Mouse (Mus musculus) liver, embryonic 14.5 days (tissue): ENCODE measurements at regions not wholly inside any gene's neighbourhood (a gene's known extent, or its start where the extent isn't known, plus 50 kb on each side); places are given as distances from the start of the nearest gene placed in this dataset.

ENCODE experiments used
- ATAC-seq: fragments of 200-750 bp; cut with Nextera tagmentation; 2 replicates; pipeline ENCODE4 v1.8.0; 2017; ENCODE audit warnings: moderate number of reproducible peaks, mild to moderate bottlenecking, moderate library complexity; ENCODE audit not compliant: insufficient read depth
- DNase-seq, 3 experiments: peaks; one replicate each; pipeline ENCODE4 v3.0.0-alpha.2; 2012 to 2013; ENCODE audit warnings: low read depth in 3 of 3, low spot score in 3 of 3
- H3K27ac ChIP-seq: fragments of 300-500 bp; sonication (generic); 2 replicates; pipeline ENCODE4 v1.5.1; 2014; ENCODE audit warnings: moderate library complexity, mild to moderate bottlenecking, control low read depth, inconsistent platforms
- H3K27me3 ChIP-seq: fragments of 300-500 bp; sonication (generic); 2 replicates; pipeline ENCODE4 v1.6.1; 2014; ENCODE audit warnings: mild to moderate bottlenecking, low read length, moderate library complexity; ENCODE audit not compliant: control insufficient read depth, insufficient read depth
- H3K36me3 ChIP-seq: fragments of 300-500 bp; sonication (generic); replicated peaks from 2 replicates; pipeline ENCODE4 v1.6.1; 2014; ENCODE audit warnings: low read depth; ENCODE audit not compliant: control insufficient read depth, insufficient read depth
- H3K4me1 ChIP-seq, 2 experiments: fragments of 200-500 bp in 1 of 2; fragments of 300-500 bp in 1 of 2; sonication (generic) in 1 of 2; replicated peaks; 2 replicates each; pipeline ENCODE4 v1.6.1; 2012 to 2014; ENCODE audit warnings: antibody characterized with exemption in 1 of 2, inconsistent platforms in 1 of 2, low read length in 1 of 2; ENCODE audit not compliant: control insufficient read depth in 2 of 2, insufficient read depth in 2 of 2
- H3K4me2 ChIP-seq: fragments of 300-500 bp; sonication (generic); 2 replicates; pipeline ENCODE4 v1.6.1; 2014; ENCODE audit warnings: low read depth, mild to moderate bottlenecking, control low read depth, moderate library complexity
- H3K4me3 ChIP-seq, 2 experiments: fragments of 200-500 bp in 1 of 2; fragments of 300-500 bp in 1 of 2; sonication (generic) in 1 of 2; 2 replicates each; pipeline ENCODE4 v1.5.1; 2012 to 2014; ENCODE audit warnings: low read depth in 2 of 2, low read length in 2 of 2, mild to moderate bottlenecking in 2 of 2, control low read depth in 1 of 2, inconsistent platforms in 1 of 2, moderate library complexity in 1 of 2; ENCODE audit not compliant: insufficient read depth in 1 of 2
- H3K9ac ChIP-seq: fragments of 300-500 bp; sonication (generic); replicated peaks from 2 replicates; pipeline ENCODE4 v1.6.1; 2014; ENCODE audit warnings: mild to moderate bottlenecking, control low read depth, moderate library complexity
- H3K9me3 ChIP-seq: fragments of 300-500 bp; sonication (generic); 2 replicates; pipeline ENCODE4 v1.6.1; 2016; ENCODE audit warnings: low read length, mixed read lengths; ENCODE audit not compliant: control insufficient read depth
- CTCF ChIP-seq: IDR thresholded peaks from 2 replicates; pipeline ENCODE4 v1.5.1; 2016; ENCODE audit warnings: antibody characterized with exemption, low read depth, control low read depth
- EP300 ChIP-seq: IDR thresholded peaks from 2 replicates; pipeline ENCODE4 v1.6.1; 2016; ENCODE audit warnings: antibody characterized with exemption, low read depth
- WGBS: fragments of 180-500 bp; shearing (Covaris S2); extraction: QIAGEN DNeasy Blood & Tissue Kit; methylation state at CpG from one replicate; pipeline ENCODE4 v1.1.7; 2014; ENCODE audit not compliant: insufficient replicate concordance; 5-methylcytosine and 5-hydroxymethylcytosine counted together

GRCm38 (mm10) chr15:87169136-87169535 is 375.0 kb upstream of the Fam19a5 start:
- DNase-seq: no peak
- Histone ChIP-seq H3K36me3 (no peaks in the 10 kb centered on the region), H3K9me3 (no peaks in the 10 kb centered on the region), H3K4me1 (no peaks in the 10 kb centered on the region), H3K4me2 (no peak overlapping the region), H3K9ac (no peak overlapping the region), H3K4me3 (no peak overlapping the region), H3K27ac (no peak overlapping the region), H3K27me3 (no peaks in the 10 kb centered on the region)
- WGBS: 61% methylated on average over 5 of the region's 5 CpGs
- no peak for TF ChIP-seq CTCF
- no peak for TF ChIP-seq EP300
- ATAC-seq: no peak

- Histone ChIP-seq H3K27ac (no peak overlapping the region), H3K4me3 (no peak overlapping the region), H3K9me3 (no peaks in the 10 kb centered on the region), H3K36me3 (no peaks in the 10 kb centered on the region), H3K27me3 (no peaks in the 10 kb centered on the region), H3K4me2 (no peak overlapping the region), H3K4me1 (no peaks in the 10 kb centered on the region), H3K9ac (no peak overlapping the region)
- 49% methylated on average over 4 of the region's 4 CpGs for WGBS
- DNase-seq: no peak
- no peak for ATAC-seq
- TF ChIP-seq CTCF (no peak), EP300 (no peak)
These were observed 373.2 kb upstream of the Fam19a5 start for GRCm38 (mm10) chr15:87170890-87171289.

- TF ChIP-seq CTCF: no peak
- no peak for TF ChIP-seq EP300
- Histone ChIP-seq H3K9ac (no peak overlapping the region), H3K4me1 (no peaks in the 10 kb centered on the region), H3K9me3 (no peaks in the 10 kb centered on the region), H3K36me3 (no peaks in the 10 kb centered on the region), H3K4me3 (no peak overlapping the region), H3K4me2 (no peak overlapping the region), H3K27ac (no peak overlapping the region), H3K27me3 (no peaks in the 10 kb centered on the region)
- ATAC-seq: no peak
- no peak for DNase-seq
- 67% methylated on average over 2 of the region's 2 CpGs for WGBS
These were observed 371.0 kb upstream of the Fam19a5 start for GRCm38 (mm10) chr15:87173096-87173495.

- no peak overlapping the region for H3K9ac ChIP-seq
- no peak for DNase-seq
- TF ChIP-seq CTCF: no peak
- no peak for TF ChIP-seq EP300
- no peaks in the 10 kb centered on the region for H3K4me1 ChIP-seq
- no peak overlapping the region for H3K27ac ChIP-seq
- no peaks in the 10 kb centered on the region for H3K9me3 ChIP-seq
- no peaks in the 10 kb centered on the region for H3K36me3 ChIP-seq
- H3K4me3 ChIP-seq: no peak overlapping the region
- ATAC-seq: no peak
- no peaks in the 10 kb centered on the region for H3K27me3 ChIP-seq
- 66% methylated on average over 7 of the region's 7 CpGs for WGBS
- H3K4me2 ChIP-seq: no peak overlapping the region
These were observed 365.5 kb upstream of the Fam19a5 start for GRCm38 (mm10) chr15:87178646-87179045.

- ATAC-seq (no peak), DNase-seq (no peak)
- TF ChIP-seq CTCF: no peak
- TF ChIP-seq EP300: no peak
- no peak overlapping the region for H3K27ac ChIP-seq
- H3K9me3 ChIP-seq: no peaks in the 10 kb centered on the region
- no peaks in the 10 kb centered on the region for H3K27me3 ChIP-seq
- no peaks in the 10 kb centered on the region for H3K36me3 ChIP-seq
- H3K4me1 ChIP-seq: no peaks in the 10 kb centered on the region
- no peak overlapping the region for H3K4me2 ChIP-seq
- WGBS: 18% methylated on average over 1 of the region's 1 CpGs
- H3K4me3 ChIP-seq: no peak overlapping the region
- H3K9ac ChIP-seq: no peak overlapping the region
These were observed 363.3 kb upstream of the Fam19a5 start for GRCm38 (mm10) chr15:87180836-87181235.
